Mouse (Mus musculus): ENCODE results near the gene Hpcal1. TPM values are rescaled to one million over a fixed set of nuclear protein-coding genes. Genes with fewer than 3 reads are reported as not detected.

The Hpcal1 gene
- polyA plus RNA-seq, 1 experiment, result not detected

DNA sequence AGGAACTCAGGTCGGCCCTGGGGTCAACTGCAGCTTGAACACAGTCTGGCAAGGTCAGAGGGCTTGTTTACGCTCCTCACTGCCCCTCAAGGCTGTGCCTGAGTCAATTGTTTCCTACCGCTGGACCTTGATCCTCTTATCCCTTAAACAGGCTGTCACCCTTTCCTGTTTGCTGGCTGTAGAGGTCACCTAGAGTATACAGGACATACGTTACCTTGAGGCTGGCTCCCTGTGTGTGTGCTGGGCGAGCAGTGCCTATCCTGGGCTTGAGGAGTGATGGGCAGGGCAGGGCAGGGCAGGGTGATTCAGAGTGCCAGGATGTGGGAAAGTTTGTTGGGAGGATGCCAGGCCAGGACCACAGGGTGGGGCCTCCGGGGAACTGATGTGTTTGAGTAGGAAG, 47.8 kb downstream of the Hpcal1 start:
- Histone ChIP-seq H3K4me1 (ENCODE audit: control insufficient read depth, insufficient read depth, low read length) (peaks cover 15% of the 10 kb centered on the region), H3K27ac (ENCODE audit: insufficient read depth, low read depth, low read length) (no peak overlapping the region), H3K4me3 (ENCODE audit: insufficient read depth, low read depth, low read length) (no peak overlapping the region)
- WGBS, result 78% methylated on average over 6 of the region's 6 CpGs
- TF ChIP-seq POLR2A (IDR thresholded peaks at IDR 0.05; ENCODE audit: insufficient read depth, low read depth, low read length) (no peak), CTCF (IDR thresholded peaks at IDR 0.05; ENCODE audit: insufficient read depth, low read depth, low read length) (no peak)

DNA sequence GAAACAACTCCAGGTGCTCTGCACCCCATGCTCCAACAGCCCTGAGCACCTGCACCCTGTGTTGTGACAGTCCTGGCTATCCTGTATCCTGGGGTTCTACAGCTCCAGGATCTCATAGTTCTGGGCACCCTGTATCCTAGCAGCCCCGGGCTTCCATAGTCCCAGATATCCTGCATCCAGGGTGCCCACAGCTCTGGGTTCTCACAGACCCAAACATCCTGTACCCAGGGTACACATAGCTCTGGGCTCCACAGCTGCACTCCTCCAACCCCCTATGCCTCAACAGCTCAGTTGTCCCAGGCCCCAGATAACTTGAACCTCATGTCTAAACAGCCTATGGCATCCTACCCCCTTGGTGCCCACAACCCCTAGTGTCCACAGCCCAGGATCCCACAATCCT, 49.6 kb downstream of the Hpcal1 start:
- TF ChIP-seq POLR2A (IDR thresholded peaks at IDR 0.05; ENCODE audit: insufficient read depth, low read depth, low read length) (no peak), CTCF (IDR thresholded peaks at IDR 0.05; ENCODE audit: insufficient read depth, low read depth, low read length) (no peak)
- Histone ChIP-seq H3K4me1 (ENCODE audit: control insufficient read depth, insufficient read depth, low read length) (peaks cover 15% of the 10 kb centered on the region), H3K4me3 (ENCODE audit: insufficient read depth, low read depth, low read length) (no peak overlapping the region), H3K27ac (ENCODE audit: insufficient read depth, low read depth, low read length) (no peak overlapping the region)
- 91% methylated on average over 1 of the region's 1 CpGs for WGBS

DNA sequence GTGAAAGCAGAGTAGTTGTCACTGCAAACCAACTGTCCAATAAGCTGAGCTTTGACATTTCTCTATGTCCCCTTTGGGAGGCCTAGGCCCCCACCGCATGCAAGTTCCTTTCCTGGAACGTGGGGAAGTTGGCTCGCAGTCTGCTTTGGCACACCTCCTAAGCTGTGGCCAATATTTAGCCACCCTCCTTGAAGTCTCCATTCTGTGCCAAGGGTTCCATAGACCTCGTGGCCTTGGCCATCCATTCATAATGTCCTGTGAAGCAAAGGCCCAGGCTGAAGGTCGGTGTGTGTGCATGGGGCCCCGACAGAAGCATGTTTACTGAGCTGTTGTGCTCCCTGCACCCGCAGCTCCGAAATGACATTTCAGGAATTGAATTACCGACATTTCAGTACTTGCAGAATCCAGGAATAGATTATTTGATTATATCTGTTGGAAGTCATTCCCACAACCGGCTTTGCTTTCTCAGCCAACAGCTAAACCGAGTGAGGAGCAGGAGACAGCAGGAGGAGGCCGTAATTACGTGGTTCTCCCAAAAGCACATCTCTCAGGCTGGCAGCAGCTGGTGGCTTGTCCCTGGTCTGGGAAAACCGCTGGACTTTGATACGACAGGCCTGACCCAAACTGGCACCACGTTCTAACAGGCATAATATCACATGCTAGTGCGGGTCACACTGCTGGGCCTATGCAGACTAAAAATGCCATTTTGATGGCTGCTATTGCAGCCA, 51.1 kb downstream of the Hpcal1 start:
- TF ChIP-seq CTCF (IDR thresholded peaks at IDR 0.05; ENCODE audit: insufficient read depth, low read depth, low read length) (no peak), POLR2A (IDR thresholded peaks at IDR 0.05; ENCODE audit: insufficient read depth, low read depth, low read length) (no peak)
- no peak overlapping the region for H3K27ac ChIP-seq (ENCODE audit: insufficient read depth, low read depth, low read length)
- 47% methylated on average over 17 of the region's 17 CpGs for WGBS
- H3K4me1 ChIP-seq (ENCODE audit: control insufficient read depth, insufficient read depth, low read length), result peaks cover 21% of the 10 kb centered on the region
- H3K4me3 ChIP-seq (ENCODE audit: insufficient read depth, low read depth, low read length), result no peak overlapping the region

DNA sequence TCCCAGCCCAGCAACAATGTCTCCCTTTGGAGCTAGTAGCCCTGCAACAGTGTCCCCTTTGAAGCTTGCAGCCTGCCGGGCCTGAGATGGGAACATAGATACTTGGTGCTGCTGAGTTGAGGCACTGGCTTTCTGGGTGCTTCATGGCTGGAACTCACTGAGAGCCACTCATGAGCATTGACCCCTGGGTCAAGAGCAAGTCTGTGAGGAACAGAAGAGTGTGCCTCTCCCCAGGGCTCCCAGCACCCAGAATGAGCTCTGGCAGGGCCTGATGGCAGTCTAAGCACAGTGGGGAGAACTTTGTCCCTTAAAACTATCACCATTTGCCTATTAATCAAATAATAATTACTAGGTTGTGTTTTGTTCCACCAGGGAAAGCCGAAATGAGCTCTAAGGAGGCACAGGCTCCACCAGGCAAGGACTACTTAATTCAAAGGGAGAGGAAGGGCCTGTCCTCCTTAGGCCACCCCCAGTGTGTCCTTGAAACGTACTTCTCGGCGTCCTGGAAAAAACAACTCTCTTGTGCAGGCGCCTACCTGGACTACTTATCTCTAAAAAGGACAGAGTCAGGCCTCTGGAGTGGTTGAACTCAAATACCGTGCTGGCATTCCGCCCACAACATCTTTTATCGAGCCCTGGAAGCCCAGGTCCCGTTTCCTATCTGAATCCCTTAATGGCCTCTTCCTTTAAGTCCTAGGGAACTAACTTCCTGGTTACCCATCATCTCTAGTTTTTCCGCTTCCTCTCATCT, 52.1 kb downstream of the Hpcal1 start:
- H3K4me3 ChIP-seq (ENCODE audit: insufficient read depth, low read depth, low read length), result no peak overlapping the region
- no peak overlapping the region for H3K27ac ChIP-seq (ENCODE audit: insufficient read depth, low read depth, low read length)
- 83% methylated on average over 11 of the region's 11 CpGs for WGBS
- TF ChIP-seq POLR2A (IDR thresholded peaks at IDR 0.05; ENCODE audit: insufficient read depth, low read depth, low read length) (no peak), CTCF (IDR thresholded peaks at IDR 0.05; ENCODE audit: insufficient read depth, low read depth, low read length) (no peak)
- peaks cover 28% of the 10 kb centered on the region for H3K4me1 ChIP-seq (ENCODE audit: control insufficient read depth, insufficient read depth, low read length)

DNA sequence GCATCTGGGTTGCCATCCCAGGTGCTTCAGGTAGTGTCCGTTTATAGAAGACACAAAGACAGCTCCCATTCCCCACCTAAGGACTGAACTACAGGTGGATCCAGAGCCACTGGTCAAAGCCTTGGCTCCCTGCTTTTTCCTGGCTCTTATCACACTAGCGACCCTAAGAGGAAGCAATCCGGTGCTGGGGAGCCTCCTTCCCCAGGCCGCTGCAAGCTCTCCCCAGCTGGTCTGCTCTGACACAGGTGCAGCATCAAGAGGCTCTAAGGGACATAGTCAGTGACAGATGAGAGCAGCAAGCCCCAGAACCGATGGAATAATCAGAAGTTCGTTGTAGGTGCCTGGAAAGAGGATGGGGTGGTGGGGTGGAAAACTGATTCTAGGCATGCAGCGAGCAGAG, 54.8 kb downstream of the Hpcal1 start:
- 86% methylated on average over 7 of the region's 7 CpGs for WGBS
- H3K4me1 ChIP-seq (ENCODE audit: control insufficient read depth, insufficient read depth, low read length), result peaks cover 28% of the 10 kb centered on the region
- no peak for TF ChIP-seq POLR2A (IDR thresholded peaks at IDR 0.05; ENCODE audit: insufficient read depth, low read depth, low read length)
- TF ChIP-seq CTCF (IDR thresholded peaks at IDR 0.05; ENCODE audit: insufficient read depth, low read depth, low read length), result no peak

DNA sequence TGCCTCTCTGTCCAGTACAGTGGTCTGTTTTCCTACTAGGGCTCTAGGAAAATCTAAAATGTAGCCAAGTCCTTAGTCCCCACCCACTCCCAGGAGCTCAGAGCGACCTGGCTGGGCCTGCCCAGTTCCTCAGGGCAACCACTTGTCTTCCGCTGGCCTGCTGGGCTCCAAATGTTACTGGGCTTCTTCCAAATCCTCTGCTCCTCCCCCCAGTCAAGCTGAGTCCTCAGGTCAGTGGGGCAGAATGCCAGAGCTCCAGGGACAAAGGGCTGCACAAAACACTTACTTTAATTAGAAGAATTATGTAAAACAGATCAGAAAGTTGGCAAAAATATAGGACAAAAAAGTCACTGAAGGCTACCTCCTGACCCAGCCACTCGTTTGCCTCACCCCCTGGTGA, 56.1 kb downstream of the Hpcal1 start:
- no peak for TF ChIP-seq CTCF (IDR thresholded peaks at IDR 0.05; ENCODE audit: insufficient read depth, low read depth, low read length)
- TF ChIP-seq POLR2A (IDR thresholded peaks at IDR 0.05; ENCODE audit: insufficient read depth, low read depth, low read length), result no peak
- Histone ChIP-seq H3K4me1 (ENCODE audit: control insufficient read depth, insufficient read depth, low read length) (peaks cover 25% of the 10 kb centered on the region), H3K4me3 (ENCODE audit: insufficient read depth, low read depth, low read length) (no peak overlapping the region), H3K27ac (ENCODE audit: insufficient read depth, low read depth, low read length) (no peak overlapping the region)
- WGBS, result 44% methylated on average over 3 of the region's 3 CpGs

More for the DNA sequence above, 54.8 kb downstream of the Hpcal1 start:
- H3K27ac ChIP-seq (ENCODE audit: insufficient read depth, low read depth, low read length), result no peak overlapping the region
- no peak overlapping the region for H3K4me3 ChIP-seq (ENCODE audit: insufficient read depth, low read depth, low read length)

DNA sequence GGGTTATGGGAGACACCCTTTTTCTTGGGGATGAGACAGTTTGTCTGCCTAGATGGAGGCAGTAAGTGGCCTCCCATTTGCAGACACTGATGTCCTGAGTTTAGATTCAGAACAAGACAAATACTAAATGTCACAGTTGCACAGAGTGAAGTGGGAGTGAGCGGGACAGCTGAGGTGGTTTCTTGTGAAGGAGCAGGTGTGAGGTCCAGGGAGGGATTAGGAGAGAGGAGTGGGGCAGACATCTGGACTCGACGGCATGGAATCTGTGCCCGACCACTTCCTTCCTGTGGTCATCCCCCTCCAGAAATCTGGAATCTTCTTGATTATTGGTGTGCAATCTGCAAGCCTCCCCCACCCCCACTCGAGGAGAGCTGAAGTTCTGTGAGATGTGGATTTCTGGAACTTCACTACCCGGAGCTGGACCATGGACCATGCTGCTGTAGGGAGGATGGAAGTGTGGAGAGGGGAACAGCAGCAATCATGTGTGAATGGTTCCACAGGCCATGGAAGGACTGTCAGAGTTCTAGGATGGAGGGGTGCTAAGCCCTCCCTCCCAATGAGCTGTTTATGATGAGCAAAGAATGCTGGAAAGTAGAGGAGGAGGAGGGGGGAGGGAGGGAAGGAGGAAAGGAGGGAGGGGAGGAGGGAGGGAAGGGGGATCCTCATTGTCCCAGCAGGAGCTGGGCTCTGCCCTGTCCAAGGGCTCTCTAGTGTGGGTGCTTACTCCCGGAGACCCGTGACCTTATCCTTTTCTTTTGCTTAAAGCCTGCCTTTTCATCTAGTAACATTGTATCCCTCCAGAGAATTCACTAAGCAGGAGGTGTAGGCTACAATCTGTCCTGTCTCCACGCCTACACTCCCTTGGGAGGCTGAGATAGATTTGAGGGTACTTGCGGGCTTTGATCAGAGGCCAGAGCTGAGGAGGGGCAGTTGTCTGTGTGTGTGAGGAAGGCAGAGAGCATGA, 56.8 kb downstream of the Hpcal1 start:
- Histone ChIP-seq H3K27ac (ENCODE audit: insufficient read depth, low read depth, low read length) (no peak overlapping the region), H3K4me3 (ENCODE audit: insufficient read depth, low read depth, low read length) (no peak overlapping the region), H3K4me1 (ENCODE audit: control insufficient read depth, insufficient read depth, low read length) (peaks cover 19% of the 10 kb centered on the region)
- WGBS, result 46% methylated on average over 10 of the region's 10 CpGs
- TF ChIP-seq POLR2A (IDR thresholded peaks at IDR 0.05; ENCODE audit: insufficient read depth, low read depth, low read length), result no peak
- TF ChIP-seq CTCF (IDR thresholded peaks at IDR 0.05; ENCODE audit: insufficient read depth, low read depth, low read length), result no peak

DNA sequence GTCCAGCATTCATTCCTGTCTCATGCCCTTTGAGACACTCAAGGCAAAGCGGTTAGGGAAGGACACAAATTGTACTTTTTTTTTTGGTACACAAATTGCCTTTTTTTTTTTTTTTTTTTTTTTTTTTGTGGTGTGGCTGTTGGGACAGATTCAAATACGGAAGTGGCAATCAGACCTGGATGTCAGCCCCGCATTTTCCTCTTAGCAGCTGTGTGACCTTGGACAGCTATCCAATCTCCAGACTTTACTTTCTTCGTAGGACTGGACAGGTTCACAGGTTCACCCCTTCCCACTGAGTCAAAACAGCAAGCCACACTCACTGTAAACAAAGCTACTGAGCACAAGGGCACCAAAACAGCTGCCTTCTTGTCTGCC, 57.5 kb downstream of the Hpcal1 start:
- H3K4me1 ChIP-seq (ENCODE audit: control insufficient read depth, insufficient read depth, low read length), result peaks cover 14% of the 10 kb centered on the region
- no peak overlapping the region for H3K4me3 ChIP-seq (ENCODE audit: insufficient read depth, low read depth, low read length)
- 69% methylated on average over 4 of the region's 4 CpGs for WGBS
- no peak overlapping the region for H3K27ac ChIP-seq (ENCODE audit: insufficient read depth, low read depth, low read length)
- TF ChIP-seq POLR2A (IDR thresholded peaks at IDR 0.05; ENCODE audit: insufficient read depth, low read depth, low read length) (no peak), CTCF (IDR thresholded peaks at IDR 0.05; ENCODE audit: insufficient read depth, low read depth, low read length) (no peak)

Data from olfactory bulb, adult 2 months (tissue).